Mouse (Mus musculus): ENCODE results near the gene E330014E10Rik.
"Not testable (repeated sequence)": the region's sequence is repeated elsewhere in the genome, so short reads cannot be mapped to it uniquely, and the experiment has no call there.

The E330014E10Rik gene

GRCm38 (mm10) chr5:95775690-95776089, at the start of gene E330014E10Rik:
E330014E10Rik (plus strand) TSS chr5:95775990.
- DNase-seq (ENCODE audit: low read depth, low spot score), result not testable (repeated sequence)

GRCm38 (mm10) chr5:95736073-95736472, 39.7 kb upstream of the E330014E10Rik start, which contains the start of gene Gm7978:
Gm7978 (minus strand) TSS chr5:95736173.
- DNase-seq (ENCODE audit: low read depth, low spot score), result not testable (repeated sequence)

DNA sequence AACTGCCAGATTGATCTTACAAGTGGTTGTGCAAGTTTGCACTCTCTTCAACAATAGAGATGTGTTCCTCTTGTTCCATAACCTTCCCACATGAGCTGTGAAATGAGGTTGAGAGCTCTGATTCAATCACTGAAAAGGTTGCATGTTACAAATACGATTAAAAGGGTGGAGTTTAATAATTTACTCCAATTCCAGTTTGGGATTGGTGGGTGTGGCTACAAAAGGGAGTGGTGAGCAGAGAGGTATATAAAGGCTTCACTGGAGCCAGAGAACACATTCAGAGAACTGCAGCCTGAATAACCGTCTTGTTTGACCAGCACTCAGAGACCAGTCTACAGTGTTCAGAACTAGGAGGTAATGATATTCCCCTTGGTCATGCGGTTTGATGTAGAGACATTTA, 34.1 kb upstream of the E330014E10Rik start, which contains the start of gene Gm7982:
Gene Gm7982 (plus strand): TSS at position 301 of the 400 bp plus-strand sequence.
- not testable (repeated sequence) for DNase-seq (ENCODE audit: low read depth, low spot score)

GRCm38 (mm10) chr5:95810841-95811240, 35.1 kb downstream of the E330014E10Rik start:
- DNase-seq (ENCODE audit: low read depth, low spot score), result not testable (repeated sequence)

DNA sequence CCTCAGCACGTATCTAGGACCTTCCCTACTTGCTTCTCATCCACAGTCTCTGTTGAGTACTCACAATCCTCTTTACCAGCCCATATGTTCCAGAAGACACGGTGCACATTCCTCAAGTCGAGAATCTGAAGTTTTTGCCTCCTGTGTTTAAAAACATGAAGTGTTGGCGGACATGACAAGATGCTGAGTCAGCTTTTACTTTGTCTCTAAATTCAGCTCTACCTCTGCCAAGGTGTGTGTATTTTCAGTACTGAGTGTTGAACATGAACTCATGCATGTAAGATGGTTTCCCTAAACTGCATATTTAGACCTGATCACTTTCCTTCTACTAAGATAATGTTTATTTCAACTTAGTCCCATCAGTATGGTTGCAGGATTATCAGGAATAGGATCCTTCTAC, 60.8 kb downstream of the E330014E10Rik start:
- DNase-seq (ENCODE audit: low read depth, low spot score), result no peak

- DNase-seq (ENCODE audit: low read depth, low spot score), result no peak
Measured at GRCm38 (mm10) chr5:95854030-95854429, 78.2 kb downstream of the E330014E10Rik start.
